Mouse (Mus musculus) liver, postnatal 0 days (tissue): ENCODE data around the gene Ifi205. TPM values are rescaled to one million over a fixed set of nuclear protein-coding genes. Genes with fewer than 3 reads are reported as not detected.

Experiments used
- ATAC-seq: fragments of 200-750 bp; cut with Nextera tagmentation; 2 replicates; pipeline ENCODE4 v1.8.0; 2017; ENCODE audit warnings: mild to moderate bottlenecking, moderate library complexity
- DNase-seq: peaks from one replicate; pipeline ENCODE4 v3.0.0-alpha.2; 2016
- H3K27ac ChIP-seq: fragments of 300-500 bp; sonication (generic); 2 replicates; pipeline ENCODE4 v1.5.1; 2014; ENCODE audit warnings: antibody characterized with exemption, moderate library complexity, mild to moderate bottlenecking, low read depth
- H3K27me3 ChIP-seq: fragments of 300-500 bp; sonication (generic); 2 replicates; pipeline ENCODE4 v1.6.1; 2014; ENCODE audit warnings: low read length, control low read depth, mixed read lengths; ENCODE audit not compliant: insufficient read depth
- H3K36me3 ChIP-seq: fragments of 300-500 bp; sonication (generic); replicated peaks from 2 replicates; pipeline ENCODE4 v1.6.1; 2014; ENCODE audit warnings: mild to moderate bottlenecking, control low read depth, low read length, moderate library complexity, mixed read lengths; ENCODE audit not compliant: insufficient read depth
- H3K4me1 ChIP-seq: fragments of 300-500 bp; sonication (generic); 2 replicates; pipeline ENCODE4 v1.6.1; 2014; ENCODE audit warnings: antibody characterized with exemption, mild to moderate bottlenecking, control low read depth; ENCODE audit not compliant: insufficient read depth
- H3K4me2 ChIP-seq: fragments of 300-500 bp; sonication (generic); 2 replicates; pipeline ENCODE4 v1.6.1; 2014; ENCODE audit warnings: low read depth, mild to moderate bottlenecking, low read length, moderate library complexity, mixed read lengths
- H3K4me3 ChIP-seq: fragments of 300-500 bp; sonication (generic); 2 replicates; pipeline ENCODE4 v1.5.1; 2014; ENCODE audit warnings: low read depth, low read length
- H3K9ac ChIP-seq: fragments of 300-500 bp; sonication (generic); replicated peaks from 2 replicates; pipeline ENCODE4 v1.6.1; 2014; ENCODE audit warnings: mild to moderate bottlenecking, moderate library complexity
- H3K9me3 ChIP-seq: fragments of 300-500 bp; sonication (generic); 2 replicates; pipeline ENCODE4 v1.6.1; 2016; ENCODE audit warnings: mild to moderate bottlenecking, control low read depth, low read length, mixed read lengths
- CTCF ChIP-seq: sonication (generic); IDR thresholded peaks from 2 replicates; pipeline ENCODE4 v1.5.1; 2016; ENCODE audit warnings: antibody characterized with exemption, low read depth
- EP300 ChIP-seq: IDR thresholded peaks from 2 replicates; pipeline ENCODE4 v1.6.1; 2016; ENCODE audit warnings: antibody characterized with exemption, low read depth, mild to moderate bottlenecking
- WGBS: fragments of 180-500 bp; shearing (Covaris S2); extraction: QIAGEN DNeasy Blood & Tissue Kit; methylation state at CpG from one replicate; pipeline ENCODE4 v1.1.7; 2014; ENCODE audit not compliant: insufficient replicate concordance; 5-methylcytosine and 5-hydroxymethylcytosine counted together
- polyA plus RNA-seq: library from polyadenylated mRNA; unstranded; fragments of >200 nt; fragmentation: Nextera tagmentation; extraction: Ambion mirVana; gene quantifications from 2 replicates; pipeline ENCODE4 v1.2.1, GENCODE M21; 2015

Ifi205 gene
- polyA plus RNA-seq: 2.0 and 2.5 TPM in 2 replicates

DNA sequence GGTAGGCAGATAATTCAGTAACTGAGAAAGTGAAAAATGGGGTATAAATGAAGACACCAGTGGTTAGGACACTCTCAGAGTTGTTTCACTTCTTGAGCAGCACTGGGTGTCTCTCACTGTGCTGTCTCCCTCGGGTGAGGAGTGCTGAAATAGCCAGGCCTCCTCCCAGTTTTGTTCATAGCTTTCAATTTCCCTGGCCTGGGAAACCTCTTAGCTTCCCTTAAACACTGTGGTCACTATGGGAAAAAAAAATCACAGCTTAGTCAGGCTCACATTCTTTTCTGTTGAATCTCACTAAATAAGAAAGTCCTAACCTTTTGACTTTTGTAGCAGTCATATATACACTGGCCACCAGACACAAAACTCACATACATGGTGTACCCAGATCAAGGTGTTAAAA lies at the start of gene Ifi205:
TSS of gene Ifi205 (minus strand) at position 113 of the 400 bp plus-strand sequence.
- Histone ChIP-seq H3K27me3 (no peaks in the 10 kb centered on the region), H3K9ac (no peak within 1 kb of the TSS), H3K4me1 (no peaks in the 10 kb centered on the region), H3K36me3 (no peaks in the 10 kb centered on the region), H3K4me2 (no peak within 1 kb of the TSS), H3K27ac (no peak within 1 kb of the TSS), H3K4me3 (no peak within 1 kb of the TSS), H3K9me3 (no peaks in the 10 kb centered on the region)
- 28% methylated on average over 1 of the region's 1 CpGs for WGBS
- DNase-seq (no peak), ATAC-seq (no peak)
- TF ChIP-seq EP300 (no peak), CTCF (no peak)

GRCm38 (mm10) chr1:174066305-174066704 lies 34.7 kb upstream of the Ifi205 start, which contains the start of gene Olfr430:
Gene Olfr430 (plus strand): TSS chr1:174066605.
- H3K36me3 ChIP-seq: no peaks in the 10 kb centered on the region
- H3K27ac ChIP-seq: no peak within 1 kb of the TSS
- no peak for TF ChIP-seq EP300
- TF ChIP-seq CTCF: no peak
- ATAC-seq: no peak
- no peak within 1 kb of the TSS for H3K4me3 ChIP-seq
- H3K4me1 ChIP-seq: no peaks in the 10 kb centered on the region
- H3K27me3 ChIP-seq: no peaks in the 10 kb centered on the region
- 72% methylated on average over 3 of the region's 3 CpGs for WGBS
- DNase-seq: no peak
- H3K9me3 ChIP-seq: no peaks in the 10 kb centered on the region
- no peak within 1 kb of the TSS for H3K4me2 ChIP-seq
- no peak within 1 kb of the TSS for H3K9ac ChIP-seq

- ATAC-seq (no peak), DNase-seq (no peak)
- no peak overlapping the region for H3K27ac ChIP-seq
- no peaks in the 10 kb centered on the region for H3K4me1 ChIP-seq
- H3K9ac ChIP-seq: no peak overlapping the region
- no peaks in the 10 kb centered on the region for H3K36me3 ChIP-seq
- no peak overlapping the region for H3K4me3 ChIP-seq
- 60% methylated on average over 2 of the region's 2 CpGs for WGBS
- H3K9me3 ChIP-seq: no peaks in the 10 kb centered on the region
- no peaks in the 10 kb centered on the region for H3K27me3 ChIP-seq
- TF ChIP-seq EP300 (no peak), CTCF (no peak)
- no peak overlapping the region for H3K4me2 ChIP-seq
Measured at GRCm38 (mm10) chr1:174055248-174055647, 23.6 kb upstream of the Ifi205 start.

DNA sequence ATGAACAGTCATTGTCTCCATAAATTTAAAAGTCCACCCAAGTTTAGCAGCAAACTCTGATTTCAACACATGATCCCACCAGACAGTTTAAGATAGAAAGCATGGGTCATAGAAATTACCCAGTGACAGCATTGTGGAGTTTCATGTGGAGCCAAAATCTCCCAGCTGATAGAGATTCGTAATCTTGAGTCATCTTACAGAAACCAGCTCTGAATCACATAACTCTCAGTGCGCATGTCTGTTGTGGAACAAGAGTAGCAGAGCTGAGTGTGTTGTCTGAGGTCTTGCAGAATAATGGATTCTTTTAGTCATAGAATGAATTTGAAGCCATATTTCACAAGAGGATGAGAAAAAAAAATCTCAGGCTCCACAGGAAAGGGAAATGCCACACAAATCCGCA lies 21.4 kb upstream of the Ifi205 start:
- Histone ChIP-seq H3K27me3 (no peaks in the 10 kb centered on the region), H3K9me3 (no peaks in the 10 kb centered on the region), H3K4me2 (no peak overlapping the region), H3K27ac (no peak overlapping the region), H3K4me3 (no peak overlapping the region), H3K9ac (no peak overlapping the region), H3K36me3 (no peaks in the 10 kb centered on the region), H3K4me1 (no peaks in the 10 kb centered on the region)
- DNase-seq (no peak), ATAC-seq (no peak)
- WGBS: 62% methylated on average over 3 of the region's 3 CpGs
- no peak for TF ChIP-seq EP300
- TF ChIP-seq CTCF: no peak

DNA sequence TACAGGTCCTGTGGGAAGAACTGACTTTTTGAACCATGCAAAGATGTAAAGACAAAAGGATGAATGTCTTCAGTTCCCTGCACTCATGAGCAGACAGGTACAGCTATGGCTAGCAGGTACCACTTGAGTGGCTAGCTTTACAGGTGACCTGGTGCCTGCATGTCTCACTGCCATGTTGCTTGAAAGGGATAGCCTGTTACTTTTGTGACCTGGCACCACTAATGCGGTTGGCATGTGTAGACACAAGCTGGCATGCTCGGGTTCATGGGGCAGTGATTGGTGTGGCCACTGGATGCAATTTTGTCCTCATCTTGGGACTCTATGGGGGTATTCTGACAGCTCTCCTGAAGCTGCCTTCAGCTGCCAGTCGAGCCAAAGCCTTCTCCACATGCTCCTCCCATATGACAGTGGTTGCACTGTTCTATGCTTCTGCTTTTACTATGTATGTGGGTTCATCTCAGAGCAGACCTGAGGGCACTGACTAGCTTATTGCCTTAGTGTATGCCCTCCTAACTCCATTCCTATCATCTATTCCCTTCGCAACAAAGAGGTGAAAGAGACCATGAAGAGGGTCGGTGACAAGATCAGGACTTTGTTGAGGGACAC lies 20.4 kb upstream of the Ifi205 start:
- H3K27me3 ChIP-seq: no peaks in the 10 kb centered on the region
- DNase-seq (no peak), ATAC-seq (no peak)
- H3K9ac ChIP-seq: no peak overlapping the region
- H3K36me3 ChIP-seq: no peaks in the 10 kb centered on the region
- WGBS: 62% methylated on average over 5 of the region's 5 CpGs
- TF ChIP-seq CTCF: no peak
- TF ChIP-seq EP300: no peak
- H3K27ac ChIP-seq: no peak overlapping the region
- no peak overlapping the region for H3K4me2 ChIP-seq
- no peaks in the 10 kb centered on the region for H3K9me3 ChIP-seq
- H3K4me1 ChIP-seq: no peaks in the 10 kb centered on the region
- no peak overlapping the region for H3K4me3 ChIP-seq

- Histone ChIP-seq H3K4me1 (no peaks in the 10 kb centered on the region), H3K9me3 (no peaks in the 10 kb centered on the region), H3K9ac (no peak overlapping the region), H3K36me3 (no peaks in the 10 kb centered on the region), H3K27ac (no peak overlapping the region), H3K27me3 (no peaks in the 10 kb centered on the region), H3K4me2 (no peak overlapping the region), H3K4me3 (no peak overlapping the region)
- WGBS: 76% methylated on average over 4 of the region's 4 CpGs
- TF ChIP-seq CTCF (no peak), EP300 (no peak)
- DNase-seq: no peak
- ATAC-seq: no peak
Measured at GRCm38 (mm10) chr1:174051515-174051914, 19.9 kb upstream of the Ifi205 start.
